Mouse (Mus musculus) retina, adult 2 months (tissue): ENCODE results near the gene Dock9.

Experiments
- DNase-seq: peaks from one replicate; pipeline ENCODE4 v3.0.0-alpha.2; 2012; ENCODE audit warnings: low read depth, low spot score

Dock9 gene

GRCm38 (mm10) chr14:121620567-121620966 lies 177.1 kb downstream of the Dock9 start:
- no peak for DNase-seq

GRCm38 (mm10) chr14:121620157-121620556 lies 177.5 kb downstream of the Dock9 start:
- DNase-seq, result no peak

GRCm38 (mm10) chr14:121617645-121618390 lies 179.8 kb downstream of the Dock9 start:
- no peak for DNase-seq

DNA sequence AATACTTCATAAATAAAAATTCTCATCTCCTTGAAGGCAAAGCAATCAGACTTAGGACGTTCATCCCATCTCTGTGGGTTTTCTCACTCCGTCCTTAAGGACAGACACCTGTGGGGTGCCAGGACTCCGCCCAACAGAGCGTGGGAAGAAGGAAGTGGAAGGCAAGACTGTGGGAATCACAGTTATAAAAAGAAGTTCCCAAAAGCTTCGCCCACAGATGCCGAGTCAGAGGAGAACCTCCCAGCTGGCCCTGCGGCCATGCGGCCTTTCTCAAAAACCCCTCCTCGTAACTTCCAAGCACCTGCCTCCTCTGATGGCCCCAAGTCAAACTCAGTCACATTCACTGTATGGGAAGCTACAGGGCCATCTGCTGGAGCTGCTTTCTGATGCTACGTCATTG lies 182.2 kb downstream of the Dock9 start:
- no peak for DNase-seq

GRCm38 (mm10) chr14:121614461-121615170 lies 183.0 kb downstream of the Dock9 start:
- DNase-seq, result no peak

GRCm38 (mm10) chr14:121613490-121613889 lies 184.1 kb downstream of the Dock9 start:
- DNase-seq, result no peak

DNA sequence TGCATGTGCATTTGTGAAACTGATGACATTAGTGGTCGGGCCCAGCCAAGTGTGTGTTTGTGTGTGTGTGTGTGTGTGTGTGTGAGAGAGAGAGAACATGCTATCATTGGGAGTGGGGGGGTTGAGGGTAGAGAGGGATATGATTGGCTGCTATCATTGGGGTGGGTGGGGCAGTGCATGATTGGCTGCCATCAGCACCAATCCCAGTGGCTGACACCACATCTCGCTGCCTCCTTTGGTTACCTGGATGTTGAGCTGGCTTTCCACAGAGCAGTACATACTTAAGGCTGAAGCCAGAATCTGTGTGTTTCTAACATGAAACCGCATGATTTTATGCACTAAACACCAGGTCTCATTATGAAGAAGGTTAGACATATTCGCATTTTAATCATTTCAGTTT lies 184.7 kb downstream of the Dock9 start:
- no peak for DNase-seq

DNA sequence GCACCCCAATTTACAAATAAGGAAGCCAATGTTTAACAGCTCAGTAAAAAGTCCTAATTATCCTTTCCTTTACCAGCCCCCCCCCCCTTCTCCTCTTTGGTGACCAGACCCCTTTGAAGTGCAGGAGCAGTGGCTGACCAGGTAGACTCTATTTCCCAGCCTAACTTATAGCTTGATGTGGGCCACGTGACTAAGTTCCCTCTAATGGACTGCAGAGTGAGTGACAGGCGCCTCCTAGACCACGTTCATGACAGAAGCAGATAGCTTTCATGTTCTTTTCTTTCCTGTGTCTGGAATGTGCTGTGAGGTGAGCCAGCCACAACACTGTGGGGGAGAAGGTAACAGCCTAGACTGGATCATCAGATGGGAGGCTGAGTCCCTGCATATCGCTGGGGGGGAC lies 186.1 kb downstream of the Dock9 start:
- no peak for DNase-seq

DNA sequence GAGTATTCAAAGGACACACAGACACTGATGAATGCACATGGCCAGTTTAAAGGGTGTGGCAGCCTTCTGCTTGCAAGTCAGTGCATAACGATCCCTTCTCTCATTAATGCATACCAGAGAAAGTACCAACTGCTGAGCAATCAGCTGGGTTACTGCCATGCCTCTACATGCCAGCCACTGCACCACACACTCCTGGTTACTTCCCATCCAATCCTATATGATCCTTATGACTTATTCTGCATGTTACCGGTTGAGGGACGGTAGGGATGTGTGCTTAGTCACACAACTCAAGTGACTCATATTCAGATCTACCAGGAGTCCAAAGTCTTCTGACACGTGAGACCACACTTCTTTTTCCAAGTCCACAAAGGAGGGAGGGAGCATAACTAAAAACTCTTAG lies 186.5 kb downstream of the Dock9 start:
- no peak for DNase-seq

- DNase-seq, result no peak
These were observed 189.1 kb downstream of the Dock9 start for GRCm38 (mm10) chr14:121608522-121608921.

GRCm38 (mm10) chr14:121606433-121606832 lies 191.2 kb downstream of the Dock9 start:
- no peak for DNase-seq

- DNase-seq, result no peak
These were observed 192.4 kb downstream of the Dock9 start for GRCm38 (mm10) chr14:121605260-121605659.

- DNase-seq, result no peak
These were observed 193.1 kb downstream of the Dock9 start for GRCm38 (mm10) chr14:121604565-121604964.

DNA sequence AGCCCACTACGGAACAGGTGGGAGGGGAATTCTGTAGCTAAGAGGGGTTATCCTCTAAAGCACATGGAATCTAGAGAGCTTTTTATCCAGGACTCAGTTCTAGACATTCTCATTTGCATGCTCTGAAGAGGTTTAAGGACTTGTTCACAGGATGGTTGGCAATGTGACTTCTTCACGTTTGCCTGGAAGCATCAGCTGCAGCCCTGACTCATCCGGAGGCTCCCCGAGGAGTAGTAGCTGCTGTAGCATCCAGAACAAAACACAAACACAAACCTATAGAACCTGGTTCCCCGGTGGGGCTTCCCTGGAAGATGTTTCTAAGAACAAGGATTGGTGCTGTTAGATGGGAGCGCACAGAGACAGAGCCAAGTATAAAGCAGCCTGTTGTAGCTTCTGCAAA lies 195.0 kb downstream of the Dock9 start:
- DNase-seq, result no peak

DNA sequence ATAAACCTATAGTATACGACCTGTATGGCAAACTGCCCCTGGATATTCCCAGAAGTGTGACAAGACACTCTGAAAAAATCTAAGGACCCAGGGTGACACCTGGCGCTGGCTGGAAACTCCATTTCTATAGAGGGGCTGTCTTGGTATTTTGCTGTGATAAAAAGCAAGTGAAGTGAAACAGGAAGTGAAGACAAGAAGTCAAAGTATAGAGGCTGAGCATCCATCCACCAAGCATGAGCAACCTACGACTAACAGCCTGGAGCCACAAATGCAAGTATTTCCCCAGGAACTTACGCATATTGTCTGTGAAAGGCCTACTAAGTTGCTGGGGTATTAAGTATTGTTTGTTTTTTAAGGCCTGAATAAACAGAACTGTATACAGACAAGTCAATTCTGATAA lies 197.1 kb downstream of the Dock9 start:
- DNase-seq, result no peak

DNA sequence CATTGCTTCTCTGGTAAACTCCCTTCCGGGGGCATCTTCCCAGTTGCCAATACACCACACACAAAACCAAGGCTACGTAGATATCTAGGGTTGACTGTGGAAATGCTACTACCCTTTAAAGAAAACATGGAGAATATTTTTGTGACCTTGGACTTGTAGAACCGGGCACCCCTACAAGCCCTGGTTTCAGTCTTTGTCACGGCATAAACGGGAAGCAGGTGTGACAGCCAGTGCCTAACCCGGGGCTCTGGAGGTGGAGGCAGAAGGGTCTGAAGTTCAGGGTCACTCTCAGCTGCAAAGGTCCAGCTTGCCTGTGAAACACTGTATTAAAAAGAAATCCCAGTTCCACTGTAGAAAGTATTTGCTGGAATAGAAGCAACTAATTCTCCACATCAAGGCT lies 200.6 kb downstream of the Dock9 start:
- no peak for DNase-seq

GRCm38 (mm10) chr14:121596631-121597030 lies 201.0 kb downstream of the Dock9 start:
- DNase-seq, result no peak

DNA sequence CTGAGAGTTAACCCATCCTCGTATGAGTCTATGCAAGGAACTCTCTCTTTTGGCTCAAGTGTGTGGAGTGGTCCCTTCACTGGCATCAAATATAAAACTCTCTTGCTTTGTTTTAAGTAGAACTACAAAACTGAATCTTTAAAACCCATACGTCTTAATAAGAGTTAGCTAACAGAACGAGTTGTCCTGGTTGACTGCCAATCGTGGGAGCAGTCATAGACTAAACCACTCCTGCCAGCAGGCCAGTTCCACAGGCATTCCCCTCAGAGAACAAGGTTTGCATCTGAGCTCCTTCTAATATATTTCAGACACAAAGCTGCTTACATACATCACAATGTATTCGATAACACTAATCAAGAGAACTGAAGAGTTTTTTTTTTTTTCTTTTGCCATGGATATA lies 203.0 kb downstream of the Dock9 start:
- DNase-seq, result no peak

DNA sequence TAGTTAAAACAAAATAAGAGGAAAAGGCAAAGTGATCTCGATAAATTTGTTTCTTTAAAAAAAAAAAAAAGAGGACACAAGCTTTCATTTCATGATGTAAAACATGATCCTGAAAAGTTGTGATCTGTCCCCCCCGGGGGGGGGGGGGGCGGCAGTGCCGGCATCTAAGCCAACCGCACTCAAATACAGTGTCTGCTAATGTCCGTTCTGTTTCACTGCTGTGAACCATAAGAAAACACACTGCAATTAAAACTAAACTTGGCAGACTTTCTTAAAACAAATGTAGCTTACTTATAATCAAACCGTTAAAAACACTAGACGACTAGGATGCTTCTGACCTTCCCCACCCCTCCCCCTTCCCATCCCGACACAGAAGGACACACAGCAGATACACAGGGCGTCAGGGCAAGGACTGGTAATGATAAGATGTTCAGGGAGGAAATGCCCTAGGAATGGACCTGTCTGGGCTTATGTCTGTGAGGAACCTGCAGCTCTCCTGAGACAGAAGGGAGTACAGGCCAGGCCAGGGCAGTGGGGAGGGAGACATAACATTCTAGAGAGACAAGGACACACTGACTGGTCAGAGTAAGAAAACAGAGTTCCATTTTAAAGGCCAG lies 204.2 kb downstream of the Dock9 start:
- DNase-seq, result no peak

GRCm38 (mm10) chr14:121592890-121593289 lies 204.7 kb downstream of the Dock9 start:
- DNase-seq, result no peak

- no peak for DNase-seq
These were observed 205.3 kb downstream of the Dock9 start for GRCm38 (mm10) chr14:121592356-121592755.

DNA sequence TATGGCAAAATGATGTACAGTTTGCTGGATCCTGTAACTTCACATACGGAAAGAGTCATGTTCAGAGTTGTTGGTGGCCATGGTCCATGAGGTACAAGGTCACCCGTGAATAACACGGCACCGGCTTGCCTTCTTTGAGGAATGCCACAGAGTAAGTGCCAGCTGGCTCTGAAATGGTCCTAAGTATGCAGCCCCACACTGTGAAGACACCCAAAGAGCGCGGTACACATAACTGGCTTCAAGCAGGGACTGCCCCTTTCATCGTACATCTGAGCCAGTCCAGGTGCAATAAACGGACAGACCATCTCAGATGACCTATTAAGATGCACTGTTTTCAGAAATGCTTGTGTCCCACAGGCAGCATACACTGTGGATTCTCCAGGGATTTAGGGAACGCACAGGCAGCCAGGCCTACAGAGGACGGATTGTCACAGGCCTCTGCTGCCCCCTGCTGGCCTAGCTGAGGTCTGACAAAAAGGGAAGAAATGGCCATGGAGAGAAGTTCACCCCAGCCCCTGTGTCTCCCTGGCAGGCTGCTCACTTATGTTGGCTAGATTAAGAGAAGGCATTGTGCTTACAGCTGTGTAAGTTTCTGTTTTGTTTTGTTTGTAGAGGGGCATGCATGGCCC lies 208.4 kb downstream of the Dock9 start:
- peak; percentile 64 for DNase-seq
